Mouse (Mus musculus) CD4-positive naive resting alpha-beta T cell, adult 76 days (primary cell): ENCODE data around the gene Ndufb7. TPM values are rescaled to one million over a fixed set of nuclear protein-coding genes. Genes with fewer than 3 reads are reported as not detected.

Source experiments
- total RNA-seq: library from RNA; stranded (reverse); gene quantifications from one replicate; pipeline ENCODE4 v1.2.4, GENCODE M21; 2023

Ndufb7 gene
- 57.7 TPM for total RNA-seq

GRCm38 (mm10) chr8:83566469-83567395, at the start of gene Ndufb7:
Gene Ndufb7 (plus strand): TSS chr8:83566671.

DNA sequence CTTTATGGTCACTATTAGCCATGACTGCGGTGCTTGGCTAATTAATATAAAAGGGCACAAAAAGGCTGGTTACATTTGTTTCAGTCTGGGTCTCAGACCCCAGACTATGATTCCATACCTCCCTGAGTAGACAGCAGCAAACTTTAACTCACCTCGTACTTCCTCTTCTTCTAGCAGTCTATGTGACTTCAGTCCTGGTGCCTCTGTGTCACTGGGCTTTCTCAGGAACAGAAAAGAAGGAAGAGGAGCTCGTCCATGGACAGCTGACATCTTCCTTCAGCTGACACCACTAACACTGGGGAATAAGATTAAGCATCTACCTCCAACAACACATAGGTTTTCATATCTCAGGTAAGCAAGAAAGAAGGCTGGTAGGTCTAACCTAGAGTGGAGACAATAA, 30.7 kb upstream of the Ndufb7 start, which contains the start of gene Olfr370:
Gene Olfr370, plus strand, starts transcription at position 45 of the 400 bp plus-strand sequence.

DNA sequence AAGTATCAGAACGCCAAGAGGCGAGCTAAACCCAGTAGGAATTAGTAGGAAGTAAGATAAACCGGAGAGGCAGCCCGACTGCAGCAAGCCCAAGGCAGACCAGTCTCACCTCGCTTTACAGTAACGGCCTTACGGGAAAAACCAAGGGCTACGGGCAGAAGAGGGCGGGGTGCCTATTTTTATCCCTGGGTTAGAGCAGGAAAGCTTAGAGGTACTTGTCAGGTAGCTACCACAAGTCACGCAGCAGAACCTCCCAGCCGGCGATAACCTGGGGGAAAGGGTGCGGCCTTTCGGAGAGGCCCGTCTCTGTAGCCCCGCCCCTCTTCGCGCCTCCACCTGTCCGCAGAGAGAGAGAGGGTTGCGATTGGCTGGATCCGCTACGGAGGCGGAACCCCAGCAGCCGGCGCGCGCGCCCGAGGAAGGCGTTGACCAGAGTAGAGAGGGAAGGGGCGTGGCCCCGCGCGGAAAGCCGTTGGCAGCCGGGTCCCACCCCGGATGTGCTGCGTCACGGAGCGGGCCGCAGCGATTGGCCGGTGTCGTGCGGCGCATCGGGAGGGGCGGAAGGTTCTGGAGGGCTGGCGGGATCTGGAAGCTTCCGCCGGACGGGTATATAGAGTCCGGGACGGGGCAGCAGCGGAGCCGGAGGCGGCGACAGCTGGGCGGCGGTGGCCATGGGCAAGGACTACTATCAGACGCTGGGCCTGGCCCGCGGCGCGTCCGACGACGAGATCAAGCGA, 41.4 kb downstream of the Ndufb7 start, which contains the start of the genes Tecr and Dnajb1:
Gene Tecr, minus strand, starts transcription at position 311 of the 737 bp plus-strand sequence.
Gene Dnajb1, plus strand, starts transcription at position 533 of the 737 bp plus-strand sequence.

Other genes with a start within 250 kb of the Ndufb7 start
- 7.0 TPM for gene Elmod2, start 234.2 kb upstream of the Ndufb7 start, total RNA-seq
- not detected for gene Mgat4d, start 218.2 kb upstream of the Ndufb7 start, total RNA-seq
- gene Clgn, start 176.8 kb upstream of the Ndufb7 start, total RNA-seq, result not detected
- gene Scoc, start 108.3 kb upstream of the Ndufb7 start, total RNA-seq, result 22.9 TPM
- gene Olfr370, start 30.9 kb upstream of the Ndufb7 start, total RNA-seq, result not detected
- 209 TPM for gene Tecr, start 41.3 kb downstream of the Ndufb7 start, total RNA-seq
- 107 TPM for gene Dnajb1, start 41.5 kb downstream of the Ndufb7 start, total RNA-seq
- 21.6 TPM for gene Gipc1, start 86.0 kb downstream of the Ndufb7 start, total RNA-seq
- 0.15 TPM for gene Ptger1, start 100.0 kb downstream of the Ndufb7 start, total RNA-seq
- gene Pkn1, start 132.5 kb downstream of the Ndufb7 start, total RNA-seq, result 273 TPM
- 60.2 TPM for gene Ddx39, start 148.5 kb downstream of the Ndufb7 start, total RNA-seq
- 817 TPM for gene Adgre5, start 174.7 kb downstream of the Ndufb7 start, total RNA-seq